Mouse (Mus musculus): ENCODE measurements around the gene Mup19. TPM values are rescaled to one million over a fixed set of nuclear protein-coding genes. Genes with fewer than 3 reads are reported as not detected.
"Not testable (repeated sequence)": the region's sequence is repeated elsewhere in the genome, so short reads cannot be mapped to it uniquely, and the experiment has no call there.

Gene Mup19
- polyA plus RNA-seq (2014; fragmentation: Nextera tagmentation; extraction: Ambion mirVana): not detected in 2 replicates

- H3K27ac ChIP-seq (ENCODE audit: low read depth, low read length); H3K27me3 ChIP-seq (ENCODE audit: control insufficient read depth, insufficient read depth, low read length); ATAC-seq (replicated peaks; ENCODE audit: low FRiP score); H3K36me3 ChIP-seq (ENCODE audit: control insufficient read depth, insufficient read depth, low read length); H3K9me3 ChIP-seq (ENCODE audit: control insufficient read depth, low read length); DNase-seq (ENCODE audit: low spot score); H3K4me2 ChIP-seq (ENCODE audit: low read depth, low read length, severe bottlenecking); H3K4me1 ChIP-seq (replicated peaks; ENCODE audit: control insufficient read depth, insufficient read depth, low read length); H3K4me3 ChIP-seq (ENCODE audit: low read depth, low read length); H3K9ac ChIP-seq (ENCODE audit: low read length): not testable (repeated sequence)
- 100% methylated on average over 1 of the region's 5 CpGs for WGBS
Measured at GRCm38 (mm10) chr4:61782169-61782568, at the start of gene Mup19. TSS of gene Mup19 (minus strand) at chr4:61782269.

- DNase-seq (ENCODE audit: low spot score) (no peak), ATAC-seq (replicated peaks; ENCODE audit: low FRiP score) (no peak)
- Histone ChIP-seq H3K27me3 (ENCODE audit: control insufficient read depth, insufficient read depth, low read length) (no peaks in the 10 kb centered on the region), H3K27ac (ENCODE audit: low read depth, low read length) (no peak overlapping the region), H3K36me3 (ENCODE audit: control insufficient read depth, insufficient read depth, low read length) (no peaks in the 10 kb centered on the region), H3K4me2 (ENCODE audit: low read depth, low read length, severe bottlenecking) (no peak overlapping the region), H3K4me3 (ENCODE audit: low read depth, low read length) (no peak overlapping the region), H3K9me3 (ENCODE audit: control insufficient read depth, low read length) (no peaks in the 10 kb centered on the region), H3K9ac (ENCODE audit: low read length) (no peak overlapping the region), H3K4me1 (replicated peaks; ENCODE audit: control insufficient read depth, insufficient read depth, low read length) (no peaks in the 10 kb centered on the region)
- 78% methylated on average over 4 of the region's 4 CpGs for WGBS
Measured at GRCm38 (mm10) chr4:61829211-61829610, 47.1 kb upstream of the Mup19 start.

GRCm38 (mm10) chr4:61823185-61823584 lies 41.1 kb upstream of the Mup19 start:
- Histone ChIP-seq H3K36me3 (ENCODE audit: control insufficient read depth, insufficient read depth, low read length) (no peaks in the 10 kb centered on the region), H3K4me3 (ENCODE audit: low read depth, low read length) (no peak overlapping the region), H3K4me2 (ENCODE audit: low read depth, low read length, severe bottlenecking) (no peak overlapping the region), H3K4me1 (replicated peaks; ENCODE audit: control insufficient read depth, insufficient read depth, low read length) (no peaks in the 10 kb centered on the region), H3K27ac (ENCODE audit: low read depth, low read length) (no peak overlapping the region), H3K9ac (ENCODE audit: low read length) (no peak overlapping the region), H3K9me3 (ENCODE audit: control insufficient read depth, low read length) (peaks cover 5% of the 10 kb centered on the region; the same call in 1 of the 2 replicates), H3K27me3 (ENCODE audit: control insufficient read depth, insufficient read depth, low read length) (no peaks in the 10 kb centered on the region)
- no peak for ATAC-seq (replicated peaks; ENCODE audit: low FRiP score)
- 89% methylated on average over 15 of the region's 15 CpGs for WGBS
- peak; percentile 51 for DNase-seq (ENCODE audit: low spot score)

GRCm38 (mm10) chr4:61822541-61822940 lies 40.5 kb upstream of the Mup19 start:
- not testable (repeated sequence) for H3K27me3 ChIP-seq (ENCODE audit: control insufficient read depth, insufficient read depth, low read length); H3K9me3 ChIP-seq (ENCODE audit: control insufficient read depth, low read length); H3K9ac ChIP-seq (ENCODE audit: low read length); ATAC-seq (replicated peaks; ENCODE audit: low FRiP score); H3K4me1 ChIP-seq (replicated peaks; ENCODE audit: control insufficient read depth, insufficient read depth, low read length); H3K27ac ChIP-seq (ENCODE audit: low read depth, low read length); DNase-seq (ENCODE audit: low spot score); H3K4me2 ChIP-seq (ENCODE audit: low read depth, low read length, severe bottlenecking); H3K4me3 ChIP-seq (ENCODE audit: low read depth, low read length); H3K36me3 ChIP-seq (ENCODE audit: control insufficient read depth, insufficient read depth, low read length)
- WGBS: 95% methylated on average over 9 of the region's 9 CpGs

GRCm38 (mm10) chr4:61815602-61816001 lies 33.5 kb upstream of the Mup19 start:
- Histone ChIP-seq H3K4me3 (ENCODE audit: low read depth, low read length) (no peak overlapping the region), H3K27me3 (ENCODE audit: control insufficient read depth, insufficient read depth, low read length) (no peaks in the 10 kb centered on the region), H3K4me2 (ENCODE audit: low read depth, low read length, severe bottlenecking) (no peak overlapping the region), H3K4me1 (replicated peaks; ENCODE audit: control insufficient read depth, insufficient read depth, low read length) (no peaks in the 10 kb centered on the region), H3K9ac (ENCODE audit: low read length) (no peak overlapping the region), H3K27ac (ENCODE audit: low read depth, low read length) (no peak overlapping the region), H3K36me3 (ENCODE audit: control insufficient read depth, insufficient read depth, low read length) (no peaks in the 10 kb centered on the region), H3K9me3 (ENCODE audit: control insufficient read depth, low read length) (no peaks in the 10 kb centered on the region)
- 83% methylated on average over 2 of the region's 2 CpGs for WGBS
- ATAC-seq (replicated peaks; ENCODE audit: low FRiP score) (no peak), DNase-seq (ENCODE audit: low spot score) (no peak)

- Histone ChIP-seq H3K4me3 (ENCODE audit: low read depth, low read length) (no peak overlapping the region), H3K4me1 (replicated peaks; ENCODE audit: control insufficient read depth, insufficient read depth, low read length) (no peaks in the 10 kb centered on the region), H3K27ac (ENCODE audit: low read depth, low read length) (no peak overlapping the region), H3K27me3 (ENCODE audit: control insufficient read depth, insufficient read depth, low read length) (no peaks in the 10 kb centered on the region), H3K9me3 (ENCODE audit: control insufficient read depth, low read length) (no peaks in the 10 kb centered on the region), H3K4me2 (ENCODE audit: low read depth, low read length, severe bottlenecking) (no peak overlapping the region), H3K9ac (ENCODE audit: low read length) (no peak overlapping the region), H3K36me3 (ENCODE audit: control insufficient read depth, insufficient read depth, low read length) (no peaks in the 10 kb centered on the region)
- DNase-seq (ENCODE audit: low spot score) (no peak), ATAC-seq (replicated peaks; ENCODE audit: low FRiP score) (no peak)
Measured at GRCm38 (mm10) chr4:61813435-61813834, 31.4 kb upstream of the Mup19 start.

- not testable (repeated sequence) for H3K4me3 ChIP-seq (ENCODE audit: low read depth, low read length); H3K9ac ChIP-seq (ENCODE audit: low read length); H3K27me3 ChIP-seq (ENCODE audit: control insufficient read depth, insufficient read depth, low read length); H3K27ac ChIP-seq (ENCODE audit: low read depth, low read length); H3K9me3 ChIP-seq (ENCODE audit: control insufficient read depth, low read length); H3K4me2 ChIP-seq (ENCODE audit: low read depth, low read length, severe bottlenecking); H3K36me3 ChIP-seq (ENCODE audit: control insufficient read depth, insufficient read depth, low read length); H3K4me1 ChIP-seq (replicated peaks; ENCODE audit: control insufficient read depth, insufficient read depth, low read length); ATAC-seq (replicated peaks; ENCODE audit: low FRiP score)
- DNase-seq (ENCODE audit: low spot score): peak; percentile 59
- 14% methylated on average over 2 of the region's 2 CpGs for WGBS
Measured at GRCm38 (mm10) chr4:61811193-61811592, 29.1 kb upstream of the Mup19 start.

- H3K4me3 ChIP-seq (ENCODE audit: low read depth, low read length); H3K36me3 ChIP-seq (ENCODE audit: control insufficient read depth, insufficient read depth, low read length); H3K27ac ChIP-seq (ENCODE audit: low read depth, low read length); H3K4me2 ChIP-seq (ENCODE audit: low read depth, low read length, severe bottlenecking); H3K9ac ChIP-seq (ENCODE audit: low read length); H3K9me3 ChIP-seq (ENCODE audit: control insufficient read depth, low read length); H3K27me3 ChIP-seq (ENCODE audit: control insufficient read depth, insufficient read depth, low read length); H3K4me1 ChIP-seq (replicated peaks; ENCODE audit: control insufficient read depth, insufficient read depth, low read length); DNase-seq (ENCODE audit: low spot score); ATAC-seq (replicated peaks; ENCODE audit: low FRiP score): not testable (repeated sequence)
- 92% methylated on average over 3 of the region's 3 CpGs for WGBS
Measured at GRCm38 (mm10) chr4:61808926-61809325, 26.9 kb upstream of the Mup19 start.

GRCm38 (mm10) chr4:61789699-61790098 lies 7.6 kb upstream of the Mup19 start:
- H3K9me3 ChIP-seq (ENCODE audit: control insufficient read depth, low read length); H3K27ac ChIP-seq (ENCODE audit: low read depth, low read length); ATAC-seq (replicated peaks; ENCODE audit: low FRiP score); H3K4me3 ChIP-seq (ENCODE audit: low read depth, low read length); H3K9ac ChIP-seq (ENCODE audit: low read length); H3K4me1 ChIP-seq (replicated peaks; ENCODE audit: control insufficient read depth, insufficient read depth, low read length); H3K27me3 ChIP-seq (ENCODE audit: control insufficient read depth, insufficient read depth, low read length); H3K4me2 ChIP-seq (ENCODE audit: low read depth, low read length, severe bottlenecking); DNase-seq (ENCODE audit: low spot score); H3K36me3 ChIP-seq (ENCODE audit: control insufficient read depth, insufficient read depth, low read length): not testable (repeated sequence)
- 85% methylated on average over 1 of the region's 1 CpGs for WGBS
